Mouse (Mus musculus): Measurements from ENCODE around the gene Mtcl1.

GRCm38 (mm10) chr17:66438137-66438536 is 11.4 kb downstream of the Mtcl1 start:
- no peak for TF ChIP-seq POLR2A (IDR thresholded peaks at IDR 0.05; ENCODE audit: control insufficient read depth, extremely low read depth, insufficient read depth, low read length, poor library complexity)
- TF ChIP-seq CTCF (IDR thresholded peaks at IDR 0.05; ENCODE audit: borderline replicate concordance, control insufficient read depth, extremely low read depth, insufficient read depth, low read length, poor library complexity): no peak
